Mouse (Mus musculus) urinary bladder, postnatal 14 days (tissue): ENCODE results near the gene Wnt1.

Experiments
- DNase-seq: peaks from one replicate; pipeline ENCODE4 v3.0.0; 2021; ENCODE audit warnings: low spot score

Wnt1 gene

DNA sequence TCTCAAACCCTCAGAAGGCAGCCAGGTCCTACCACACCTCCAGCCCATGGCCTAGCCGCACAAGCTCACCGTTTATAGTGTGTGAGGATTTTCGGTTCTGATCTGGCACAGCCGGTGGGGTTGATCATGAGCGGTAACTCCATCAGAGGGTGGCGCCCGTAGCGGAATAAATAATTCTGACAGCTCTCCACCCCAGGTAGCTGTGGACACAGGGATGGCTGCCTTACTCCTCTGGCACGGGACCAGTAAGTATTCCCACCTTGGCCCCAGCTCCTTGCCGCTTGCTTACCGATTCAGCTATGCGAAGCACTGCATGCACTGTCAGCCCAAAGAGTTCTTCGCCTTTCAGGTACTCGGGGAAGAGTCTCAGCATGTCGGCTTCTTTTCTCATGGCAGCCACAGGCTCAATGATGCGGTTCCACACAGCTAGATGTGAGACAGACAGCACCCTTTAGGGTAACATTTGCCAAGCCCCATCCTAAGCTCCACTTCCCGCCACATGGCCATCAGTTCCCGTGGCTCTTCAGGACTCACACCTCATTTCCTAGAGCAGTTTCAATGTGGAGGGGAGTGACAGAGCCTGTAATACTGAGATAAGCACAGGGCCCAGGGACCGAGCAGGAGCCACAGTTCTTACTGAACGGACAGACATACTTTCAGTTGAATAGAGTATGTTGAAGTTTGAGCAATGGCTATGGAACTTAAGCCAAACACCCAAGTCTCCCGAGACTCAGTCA lies 47.5 kb downstream of the Wnt1 start:
- no peak for DNase-seq

DNA sequence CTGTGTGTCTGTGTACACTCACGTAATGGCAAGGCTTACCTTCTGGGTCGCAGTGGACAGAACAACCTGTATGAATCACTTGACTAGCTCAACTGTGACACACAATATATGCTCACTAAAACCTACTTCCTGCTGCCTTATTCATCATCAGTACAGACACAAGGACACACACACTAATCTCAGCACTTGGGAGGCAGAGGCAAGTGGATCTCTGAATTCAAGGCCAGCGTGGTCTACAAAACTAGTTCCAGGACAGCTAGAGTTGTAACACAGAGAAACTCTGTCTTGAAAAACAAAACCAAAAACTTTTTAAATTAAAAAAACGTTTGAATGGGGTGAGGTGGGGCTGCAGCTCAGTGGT lies 48.1 kb downstream of the Wnt1 start:
- no peak for DNase-seq

DNA sequence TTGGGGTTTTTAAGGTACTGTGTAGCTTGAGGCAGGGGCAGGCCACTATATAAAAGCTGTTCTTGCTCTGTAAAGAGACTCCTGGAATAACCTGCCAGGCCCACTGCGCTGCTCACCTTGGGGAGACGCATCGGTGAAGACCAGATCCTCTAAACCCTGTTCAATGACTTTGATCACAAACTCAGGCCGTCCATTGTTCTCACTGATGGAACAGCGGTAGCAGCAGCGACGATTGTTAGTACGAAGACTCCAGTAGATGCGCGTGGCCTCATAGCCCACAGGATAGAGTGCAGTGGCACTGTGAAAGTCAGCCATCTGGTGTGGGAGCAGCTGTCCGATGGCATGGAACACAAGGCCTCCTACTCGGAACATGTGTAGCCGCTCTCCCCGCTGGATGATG lies 49.5 kb downstream of the Wnt1 start:
- DNase-seq = no peak

DNA sequence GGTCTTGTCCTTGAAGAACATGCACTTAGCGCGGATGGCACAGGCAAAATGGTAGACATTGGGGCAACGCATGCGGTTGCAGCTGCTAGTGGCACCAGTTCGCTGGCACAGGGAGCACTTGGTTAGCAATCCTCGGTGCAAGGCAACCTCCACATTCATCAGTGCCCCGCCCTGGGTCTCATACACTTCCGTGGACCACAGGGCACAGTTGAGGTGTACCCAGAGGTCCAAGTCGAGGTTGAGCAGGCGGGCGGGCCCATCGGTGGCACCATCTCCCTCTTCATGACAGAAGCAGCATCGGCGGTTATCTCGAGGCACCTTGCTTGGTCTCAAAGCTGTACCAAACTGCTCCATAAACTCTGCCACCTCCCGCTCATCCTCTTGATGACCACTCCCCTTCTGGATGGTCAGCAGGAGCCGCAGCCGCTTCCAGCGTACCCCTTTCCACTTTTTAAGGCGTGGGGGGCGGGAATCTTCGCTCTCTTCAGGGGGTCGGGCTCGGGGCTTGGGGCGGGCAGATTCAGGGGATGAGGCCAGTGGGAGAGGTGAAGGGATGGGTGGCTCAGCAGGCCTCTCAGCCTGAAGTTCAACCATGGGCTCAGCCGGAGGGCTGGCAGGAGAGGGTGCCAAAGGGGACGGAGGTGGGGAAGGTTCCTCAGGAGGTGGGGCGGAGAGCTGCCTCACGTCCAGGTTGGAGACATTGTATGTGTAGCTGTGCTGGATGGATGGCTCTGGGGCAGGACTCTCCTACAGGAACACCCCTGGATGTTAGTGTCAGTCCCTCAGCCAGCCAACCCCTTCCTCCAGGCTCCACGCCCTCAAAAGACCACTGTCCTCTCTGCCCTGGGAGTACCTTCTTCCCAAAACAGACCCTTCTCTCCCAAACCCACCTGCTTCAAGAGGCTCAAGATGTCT lies 50.3 kb downstream of the Wnt1 start:
- DNase-seq = no peak
